ENCODE assay signal across 24 mouse cellular contexts in the genomic region with DNA sequence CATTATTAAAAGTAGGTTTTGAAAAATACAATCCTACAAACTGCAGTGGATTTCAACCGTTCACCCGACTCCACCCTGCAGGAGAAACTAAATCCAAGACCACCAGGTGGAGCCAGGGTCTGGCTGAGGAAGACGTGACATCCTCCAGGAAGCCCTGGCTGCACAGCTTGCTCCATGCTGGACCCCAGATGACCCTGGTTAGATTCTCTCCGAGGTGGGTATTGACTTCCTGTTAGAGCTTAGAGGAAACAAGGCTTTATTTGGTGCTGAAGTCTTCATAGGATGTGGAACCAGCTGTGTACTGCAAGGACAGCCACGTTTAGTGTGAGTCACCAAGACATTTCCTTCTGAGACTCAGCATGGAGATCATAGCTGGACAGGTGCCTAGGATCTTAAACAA. TPM values are rescaled to one million over a fixed set of nuclear protein-coding genes. Genes with fewer than 3 reads are reported as not detected.
DNase-seq lines count a peak whose midpoint lies in the region; TF ChIP-seq lines count a peak whose summit lies in the region.
"Had no signal": no experiment of that assay in that cellular context is flagged by ENCODE, and none has a peak within 500 bp of the region (broad histone marks: within the 10 kb centered on the region; RNA-seq: fewer than 3 reads in every experiment).

No protein-coding gene starts in this region.

- peak; percentile 49 for DNase-seq in heart, postnatal 4 days
- no peak for DNase-seq in heart, adult 2 months
- DNase-seq in kidney, postnatal 4 days = peak; percentile 25 to 51
- no peak for DNase-seq in kidney, adult 11 months
- DNase-seq in 416B (ENCODE audit: low read depth) (peak; percentile 76), R1 (ENCODE audit: low read depth, low spot score) (peak; percentile 12)
- no peak for DNase-seq in embryo, embryonic 10.5 days (ENCODE audit: low spot score)
- DNase-seq: adrenal gland, postnatal 25 days; cerebellum, adult 18-20 months; cerebellum, postnatal 36 days; forebrain, postnatal 0 days; gastrocnemius, adult 2 months; layer of hippocampus, postnatal 36 days; right cerebral cortex, postnatal 14 days; thymus, postnatal 14 days had no signal

- TF ChIP-seq EP300 in heart, adult 2 months (IDR thresholded peaks at IDR 0.05; ENCODE audit: insufficient read depth, low read depth, low read length) = no peak

- H3K27ac ChIP-seq in heart, adult 2 months = no peak overlapping the region
- H3K27ac ChIP-seq: embryonic facial prominence, embryonic 12.5 days; gastrocnemius, adult 2 months; midbrain, embryonic 10.5 days; neural tube, embryonic 13.5 days had no signal

- no peaks in the 10 kb centered on the region for H3K79me2 ChIP-seq in heart, adult 2 months (replicated peaks; ENCODE audit: control insufficient read depth, insufficient read depth, low read length)

- H3K4me1 ChIP-seq in heart, adult 2 months (ENCODE audit: control insufficient read depth, insufficient read depth, low read length) = no peaks in the 10 kb centered on the region; the same call in 1 of the 2 replicates
- H3K4me1 ChIP-seq: embryonic facial prominence, embryonic 12.5 days; midbrain, embryonic 10.5 days; neural tube, embryonic 13.5 days had no signal

- no peaks in the 10 kb centered on the region for H3K27me3 ChIP-seq in heart, adult 2 months (ENCODE audit: control insufficient read depth, insufficient read depth, low read length)
- H3K27me3 ChIP-seq: embryonic facial prominence, embryonic 12.5 days; neural tube, embryonic 13.5 days had no signal

- TF ChIP-seq CTCF in heart, adult 2 months (IDR thresholded peaks at IDR 0.05) = no peak; the same call in 1 of the 2 replicates

- H3K4me3 ChIP-seq in heart, adult 2 months = no peak overlapping the region
- H3K4me3 ChIP-seq: embryonic facial prominence, embryonic 12.5 days; gastrocnemius, adult 2 months; midbrain, embryonic 10.5 days; neural tube, embryonic 13.5 days had no signal

- no peak for TF ChIP-seq POLR2A in heart, adult 2 months (IDR thresholded peaks at IDR 0.05; ENCODE audit: insufficient read depth, low read depth, low read length)

- intact Hi-C loops in heart, adult 2 months (cut with DNase I) = no loop called here

- no peaks in the 10 kb centered on the region for H3K36me3 ChIP-seq in heart, adult 2 months (ENCODE audit: control insufficient read depth, insufficient read depth, low read length)
- H3K36me3 ChIP-seq: embryonic facial prominence, embryonic 12.5 days; midbrain, embryonic 10.5 days; neural tube, embryonic 13.5 days had no signal

- WGBS in heart, adult 2 months = 37% methylated on average over 5 of the region's 5 CpGs

- no peak overlapping the region for H3K9ac ChIP-seq in heart, adult 2 months (ENCODE audit: low read depth, low read length)
- H3K9ac ChIP-seq: embryonic facial prominence, embryonic 12.5 days; forebrain, postnatal 0 days; neural tube, embryonic 13.5 days had no signal

RNA-seq across cellular contexts. Expression of a gene that starts 13.7 kb away (rescaled TPM):
- total RNA-seq in heart, postnatal 4 days (2021) = under 1 TPM; 0.38 to 0.64 TPM
- total RNA-seq in heart, adult 2 months (2021) = not detected
- 0.14 TPM in 1 of 2 replicates, not detected in the other for polyA plus RNA-seq in heart, adult 2 months (2012; rRNA removed)
- total RNA-seq: adrenal gland, postnatal 25 days; forebrain, postnatal 0 days; gastrocnemius, adult 2 months; granulocyte monocyte progenitor cell, adult 5-6 weeks; heart, postnatal 14 days; layer of hippocampus, postnatal 36 days; left cerebral cortex, postnatal 4 days; liver, adult 2 months had no signal
- polyA plus RNA-seq: embryonic facial prominence, embryonic 12.5 days; forebrain, postnatal 0 days; hindbrain, embryonic 16.5 days; liver, adult 2 months; midbrain, embryonic 10.5 days; neural tube, embryonic 13.5 days; spleen, adult 2 months had no signal

RNA-seq across cellular contexts. Expression of a gene that starts 32.5 kb away (rescaled TPM):
- total RNA-seq in heart, postnatal 4 days (2021) = not detected
- total RNA-seq in heart, adult 2 months (2021) = not detected
- polyA plus RNA-seq in heart, adult 2 months (2012; rRNA removed) = not detected in 2 replicates
- total RNA-seq: adrenal gland, postnatal 25 days; forebrain, postnatal 0 days; gastrocnemius, adult 2 months; granulocyte monocyte progenitor cell, adult 5-6 weeks; heart, postnatal 14 days; layer of hippocampus, postnatal 36 days; left cerebral cortex, postnatal 4 days; liver, adult 2 months had no signal
- polyA plus RNA-seq: embryonic facial prominence, embryonic 12.5 days; liver, adult 2 months; midbrain, embryonic 10.5 days; neural tube, embryonic 13.5 days; spleen, adult 2 months had no signal

RNA-seq across cellular contexts. Expression of a gene that starts 49.0 kb away (rescaled TPM):
- 100 to 1,000 TPM; 127 to 129 TPM for total RNA-seq in heart, postnatal 4 days (2021)
- 10 to 100 TPM; 69.7 to 75.3 TPM for total RNA-seq in heart, adult 2 months (2021)
- polyA plus RNA-seq in heart, adult 2 months (2012; rRNA removed) = 122 and 123 TPM in 2 replicates

Comparison
In these comparisons a context has a peak if more than half of its experiments do, and no peak if none do; other contexts are left out.
1. DNase-seq: peak in heart, postnatal 4 days (single experiment), kidney, postnatal 4 days (2 of 2), 416B (single experiment) and R1 (single experiment); none in heart, adult 2 months (0 of 2), kidney, adult 11 months (single experiment) and embryo, embryonic 10.5 days (single experiment).